Mouse (Mus musculus) neural tube, embryonic 12.5 days (tissue): ENCODE measurements at regions not wholly inside any gene's neighbourhood (a gene's known extent, or its start where the extent isn't known, plus 50 kb on each side); places are given as distances from the start of the nearest gene placed in this dataset.

Experiments used
- ATAC-seq: fragments of 200-750 bp; cut with Nextera tagmentation; 2 replicates; pipeline ENCODE4 v1.8.0; 2017; ENCODE audit warnings: low read depth, mild to moderate bottlenecking, moderate TSS enrichment, moderate library complexity; ENCODE audit not compliant: low FRiP score
- H3K27ac ChIP-seq: fragments of 300-500 bp; sonication (generic); 2 replicates; pipeline ENCODE4 v1.5.1; 2016
- H3K27me3 ChIP-seq: fragments of 300-500 bp; sonication (generic); replicated peaks from 2 replicates; pipeline ENCODE4 v1.6.1; 2016; ENCODE audit warnings: mild to moderate bottlenecking
- H3K36me3 ChIP-seq: fragments of 300-500 bp; sonication (generic); 2 replicates; pipeline ENCODE4 v1.6.1; 2016; ENCODE audit warnings: mild to moderate bottlenecking
- H3K4me1 ChIP-seq: fragments of 300-500 bp; sonication (generic); 2 replicates; pipeline ENCODE4 v1.6.1; 2016
- H3K4me2 ChIP-seq: fragments of 300-500 bp; sonication (generic); replicated peaks from 2 replicates; pipeline ENCODE4 v1.6.1; 2016; ENCODE audit warnings: mild to moderate bottlenecking
- H3K4me3 ChIP-seq: fragments of 300-500 bp; sonication (generic); 2 replicates; pipeline ENCODE4 v1.5.1; 2016
- H3K9ac ChIP-seq: fragments of 300-500 bp; sonication (generic); 2 replicates; pipeline ENCODE4 v1.6.1; 2016; ENCODE audit warnings: mild to moderate bottlenecking
- H3K9me3 ChIP-seq: fragments of 300-500 bp; sonication (generic); 2 replicates; pipeline ENCODE4 v1.6.1; 2016; ENCODE audit warnings: mild to moderate bottlenecking
- WGBS: fragments of 180-500 bp; shearing (Covaris S2); methylation state at CpG from one replicate; pipeline ENCODE4 v1.1.7; 2016; 5-methylcytosine and 5-hydroxymethylcytosine counted together

DNA sequence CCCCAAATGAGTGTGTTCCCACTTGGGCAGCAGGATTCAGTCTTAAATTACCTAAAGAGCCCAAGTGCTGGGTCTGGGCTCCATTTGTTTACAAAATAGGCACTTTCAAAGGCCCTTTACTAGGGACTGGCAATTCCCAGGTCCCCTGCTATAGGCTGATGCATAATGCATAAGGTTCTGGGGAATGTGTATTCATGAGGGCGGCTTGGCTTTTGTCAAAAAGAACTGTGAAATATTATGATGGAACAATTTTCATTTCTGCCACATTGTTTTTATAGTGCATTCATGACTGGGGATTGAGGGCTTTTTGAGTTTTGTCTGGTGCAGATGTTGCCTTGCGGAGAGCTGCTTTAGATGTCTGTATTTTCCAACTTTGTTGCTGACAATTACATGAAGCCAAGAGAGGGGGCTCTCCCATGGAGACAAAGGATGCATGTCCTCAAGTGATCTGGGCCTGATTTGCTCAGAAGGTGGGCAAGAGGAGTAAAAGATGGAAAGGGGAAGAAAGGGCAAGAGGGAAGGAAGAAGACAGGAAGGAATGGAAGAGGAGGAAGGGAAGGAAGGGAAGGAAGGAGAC, 636.6 kb upstream of the Cdh5 start:
- 59% methylated on average over 2 of the region's 2 CpGs for WGBS
- Histone ChIP-seq H3K9me3 (peaks cover 7% of the 10 kb centered on the region; the same call in 1 of the 2 replicates), H3K36me3 (no peaks in the 10 kb centered on the region), H3K4me2 (no peak overlapping the region), H3K4me3 (no peak overlapping the region), H3K27ac (no peak overlapping the region), H3K4me1 (no peaks in the 10 kb centered on the region), H3K27me3 (no peaks in the 10 kb centered on the region), H3K9ac (no peak overlapping the region)
- ATAC-seq = 0 out of 2 replicates have a peak, but pooled peaks have one; percentile 56

DNA sequence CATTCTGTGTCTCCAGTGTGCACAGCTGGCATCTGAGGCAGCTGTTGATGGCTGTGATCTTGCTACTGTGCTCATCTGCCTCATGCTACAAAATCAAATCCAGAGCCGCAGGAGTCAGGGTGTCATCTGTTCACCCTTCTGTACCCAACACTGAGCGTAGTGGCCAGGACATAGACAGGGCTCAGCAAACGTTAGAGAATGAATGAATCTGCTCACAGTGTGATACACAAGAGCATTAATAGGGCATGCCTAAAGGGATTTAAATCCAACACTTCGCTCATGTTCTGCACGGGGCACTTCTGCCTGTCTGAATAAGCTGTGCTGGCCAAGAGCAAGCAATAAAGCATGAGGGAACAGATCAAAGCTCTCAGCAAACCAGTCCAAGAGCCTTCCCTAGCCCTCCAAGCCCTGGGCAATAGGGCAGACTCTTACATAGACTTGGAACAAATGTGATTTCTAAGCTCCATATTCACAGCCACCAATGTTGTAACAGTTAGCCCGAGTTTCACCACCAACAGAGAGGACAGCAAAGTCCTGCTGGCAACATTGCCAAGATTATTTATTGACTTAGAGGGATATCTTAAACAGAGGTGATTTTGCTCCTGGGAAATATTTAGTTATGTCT, 633.8 kb upstream of the Cdh5 start:
- Histone ChIP-seq H3K4me1 (no peaks in the 10 kb centered on the region), H3K36me3 (no peaks in the 10 kb centered on the region), H3K27ac (no peak overlapping the region), H3K4me3 (no peak overlapping the region), H3K27me3 (no peaks in the 10 kb centered on the region), H3K4me2 (no peak overlapping the region), H3K9ac (no peak overlapping the region), H3K9me3 (no peaks in the 10 kb centered on the region)
- 62% methylated on average over 6 of the region's 6 CpGs for WGBS
- ATAC-seq = no peak

DNA sequence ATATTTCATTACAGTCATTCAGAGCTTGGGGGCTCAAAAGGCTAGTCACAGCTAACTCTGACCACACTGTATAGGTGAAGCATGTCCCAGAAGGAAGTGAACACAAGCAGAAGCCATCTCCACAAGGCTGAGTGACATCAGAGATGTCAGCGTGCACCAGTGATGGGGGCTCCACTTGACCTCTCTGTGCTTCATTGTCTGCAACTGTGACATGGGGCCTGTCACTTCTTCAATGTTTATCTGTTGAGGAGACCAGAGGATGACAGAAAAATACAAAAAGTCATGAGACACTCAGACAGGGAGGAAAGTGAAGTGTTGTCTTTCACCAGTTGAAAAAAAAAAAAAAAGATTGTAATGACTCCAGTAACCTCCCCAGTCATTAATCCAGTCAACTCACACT, 632.4 kb upstream of the Cdh5 start:
- no peak overlapping the region for H3K4me2 ChIP-seq
- ATAC-seq = no peak
- H3K9me3 ChIP-seq = no peaks in the 10 kb centered on the region
- WGBS = 83% methylated on average over 1 of the region's 1 CpGs
- H3K27ac ChIP-seq = no peak overlapping the region
- no peaks in the 10 kb centered on the region for H3K4me1 ChIP-seq
- H3K36me3 ChIP-seq = no peaks in the 10 kb centered on the region
- no peaks in the 10 kb centered on the region for H3K27me3 ChIP-seq
- H3K9ac ChIP-seq = no peak overlapping the region
- no peak overlapping the region for H3K4me3 ChIP-seq

DNA sequence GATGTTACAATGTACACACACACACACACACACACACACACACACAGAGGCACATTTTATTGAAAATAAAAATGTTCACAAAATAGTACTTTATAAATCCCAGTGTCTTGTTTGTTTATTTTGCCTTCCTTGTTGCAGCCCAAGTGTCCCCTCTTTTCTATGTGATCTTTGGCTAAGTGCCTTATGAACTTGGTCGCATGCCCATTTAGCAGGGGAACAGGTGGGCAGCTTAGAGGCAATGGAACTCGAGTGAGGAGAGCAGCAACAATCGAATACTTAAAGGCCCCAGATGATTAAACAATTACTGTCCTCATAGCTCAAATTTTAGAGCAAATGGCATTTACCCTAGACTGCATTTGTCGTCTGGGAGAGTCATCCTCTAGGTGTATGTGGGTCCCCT, 631.1 kb upstream of the Cdh5 start:
- Histone ChIP-seq H3K4me1 (no peaks in the 10 kb centered on the region), H3K9me3 (no peaks in the 10 kb centered on the region), H3K4me2 (no peak overlapping the region), H3K27me3 (no peaks in the 10 kb centered on the region), H3K9ac (no peak overlapping the region), H3K4me3 (no peak overlapping the region), H3K36me3 (no peaks in the 10 kb centered on the region), H3K27ac (no peak overlapping the region)
- 68% methylated on average over 4 of the region's 4 CpGs for WGBS
- no peak for ATAC-seq

DNA sequence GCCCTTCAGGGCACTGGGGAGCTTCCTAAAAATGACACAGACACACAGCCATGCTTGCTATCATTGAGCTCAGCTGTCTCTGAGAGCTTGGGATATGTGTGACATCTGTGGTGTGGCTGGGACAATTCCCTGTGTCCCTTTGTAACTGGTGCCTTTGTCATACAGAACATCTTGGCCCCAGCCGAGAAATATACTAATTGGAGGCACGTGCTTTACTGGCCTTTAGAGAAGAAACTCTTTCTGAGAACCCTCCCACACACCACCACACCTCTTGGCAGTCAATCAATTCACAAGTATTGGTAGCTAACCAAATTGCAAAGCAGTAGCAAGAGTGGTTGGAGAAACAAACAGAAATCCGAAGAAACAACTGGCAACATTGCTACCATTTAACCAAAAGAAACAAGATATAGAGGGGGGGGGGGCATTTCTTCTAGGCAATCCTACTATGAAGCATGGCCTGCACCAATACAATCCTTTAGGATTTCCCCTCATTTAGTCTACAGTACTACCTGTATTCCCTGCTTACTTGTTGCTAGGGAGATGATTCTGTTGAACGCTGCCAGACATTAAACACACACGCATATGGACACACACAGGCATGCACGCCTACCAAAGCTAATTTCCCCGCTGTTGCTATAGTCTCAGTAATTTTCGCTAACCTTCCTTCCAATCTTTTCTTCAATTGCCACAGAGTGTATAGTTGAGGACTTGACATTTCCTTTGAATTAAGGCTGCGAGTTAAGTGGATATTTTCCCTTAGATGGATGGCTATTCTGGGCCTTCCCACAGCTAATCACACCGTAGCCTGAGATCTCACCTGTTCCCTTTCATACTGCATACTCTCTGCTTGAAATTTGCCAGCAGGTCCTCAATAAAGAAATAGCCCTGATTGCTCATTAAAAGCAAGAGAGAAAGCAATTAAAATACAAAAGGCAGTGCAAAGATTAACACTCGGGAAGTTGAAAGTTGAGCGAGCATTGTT, 625.3 kb upstream of the Cdh5 start:
- Histone ChIP-seq H3K9ac (no peak overlapping the region), H3K9me3 (no peaks in the 10 kb centered on the region), H3K36me3 (no peaks in the 10 kb centered on the region), H3K4me3 (no peak overlapping the region), H3K27me3 (no peaks in the 10 kb centered on the region), H3K27ac (no peak overlapping the region), H3K4me1 (no peaks in the 10 kb centered on the region), H3K4me2 (no peak overlapping the region)
- 81% methylated on average over 12 of the region's 12 CpGs for WGBS
- ATAC-seq = no peak

DNA sequence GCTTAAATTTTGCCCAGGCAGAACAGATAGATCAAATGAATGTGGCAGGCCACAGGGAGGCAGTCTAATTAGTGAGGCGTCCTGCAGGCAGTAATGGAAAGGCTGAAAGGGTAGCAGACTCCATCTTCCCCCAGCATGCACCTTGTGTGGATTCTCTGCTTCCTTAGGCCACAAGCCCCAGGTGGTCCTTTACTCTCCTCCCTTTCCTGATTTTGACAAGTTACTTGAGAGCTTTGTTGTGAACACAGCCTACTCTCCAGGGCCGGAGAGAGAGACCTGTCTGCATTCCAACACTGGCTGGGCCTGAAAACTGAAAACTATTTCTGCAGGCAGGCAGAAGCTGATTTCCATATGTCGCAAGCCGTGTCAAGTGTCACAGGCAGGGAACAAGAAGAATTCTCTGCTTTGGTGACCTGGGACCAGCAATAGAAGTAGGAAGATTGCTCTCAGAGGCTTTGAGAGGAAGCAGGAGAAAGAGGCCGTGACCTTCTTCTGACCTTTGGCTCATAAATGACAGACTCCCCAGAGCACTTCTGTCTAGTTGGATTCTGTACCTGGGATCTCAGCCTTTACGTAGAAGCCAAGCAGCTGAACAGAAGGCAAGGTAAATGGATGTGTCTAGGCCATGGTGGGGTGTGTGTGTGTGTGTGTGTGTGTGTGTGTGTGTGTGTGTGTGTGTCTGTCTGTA, 619.2 kb upstream of the Cdh5 start:
- Histone ChIP-seq H3K4me1 (peaks cover 9% of the 10 kb centered on the region), H3K4me2 (no peak overlapping the region), H3K27ac (no peak overlapping the region), H3K4me3 (no peak overlapping the region), H3K9me3 (no peaks in the 10 kb centered on the region), H3K9ac (no peak overlapping the region), H3K27me3 (no peaks in the 10 kb centered on the region), H3K36me3 (no peaks in the 10 kb centered on the region)
- peak; percentile 21; the same call in 1 of the 2 replicates for ATAC-seq
- 11% methylated on average over 6 of the region's 6 CpGs for WGBS

DNA sequence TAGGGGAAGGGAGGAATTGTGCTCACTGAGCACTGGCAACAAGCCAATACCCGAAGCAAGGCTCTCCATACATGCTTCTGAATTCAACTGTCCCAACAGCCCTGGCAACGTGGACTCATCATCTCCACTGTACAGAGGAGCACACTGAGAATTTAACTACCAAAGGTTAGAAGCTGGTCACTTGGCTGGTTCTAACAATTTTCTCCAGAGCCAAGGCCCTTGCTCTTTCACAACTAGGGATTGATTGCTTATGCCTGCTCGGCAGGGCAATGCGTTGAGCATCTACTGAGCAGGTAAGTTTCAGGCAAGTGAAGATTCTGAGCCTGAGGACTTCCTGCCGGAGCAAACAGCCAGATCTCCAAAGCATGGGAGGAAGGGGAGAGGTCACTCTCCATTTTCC, 616.0 kb upstream of the Cdh5 start:
- no peaks in the 10 kb centered on the region for H3K36me3 ChIP-seq
- ATAC-seq = no peak

DNA sequence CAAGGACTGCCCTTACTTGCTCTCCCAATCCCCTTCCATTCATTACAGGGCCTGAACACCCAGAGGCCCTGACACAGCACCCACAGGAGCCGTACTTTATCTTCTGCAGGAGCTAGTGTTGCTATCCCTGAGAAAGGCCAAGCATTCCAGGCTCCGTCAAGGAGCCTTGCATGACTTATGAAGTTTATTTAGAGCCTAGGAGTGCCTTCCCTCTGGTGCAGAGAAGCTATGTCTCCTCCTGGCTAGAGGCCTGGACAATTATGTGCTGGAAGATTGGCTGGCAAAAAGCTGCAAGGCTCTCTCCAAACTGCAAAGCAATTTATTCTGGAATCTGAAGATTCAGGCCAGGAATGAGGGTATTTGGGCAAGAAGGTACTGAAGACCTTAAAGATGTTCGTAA, 612.0 kb upstream of the Cdh5 start:
- H3K27me3 ChIP-seq = no peaks in the 10 kb centered on the region
- H3K9me3 ChIP-seq = no peaks in the 10 kb centered on the region
- 85% methylated on average over 3 of the region's 3 CpGs for WGBS
- H3K27ac ChIP-seq = no peak overlapping the region
- no peaks in the 10 kb centered on the region for H3K4me1 ChIP-seq
- no peak overlapping the region for H3K9ac ChIP-seq
- no peak overlapping the region for H3K4me3 ChIP-seq
- no peaks in the 10 kb centered on the region for H3K36me3 ChIP-seq
- ATAC-seq = no peak
- no peak overlapping the region for H3K4me2 ChIP-seq

More for the DNA sequence above, 616.0 kb upstream of the Cdh5 start:
- Histone ChIP-seq H3K4me3 (no peak overlapping the region), H3K27ac (no peak overlapping the region), H3K4me1 (peaks cover 9% of the 10 kb centered on the region), H3K9ac (no peak overlapping the region), H3K4me2 (no peak overlapping the region), H3K27me3 (no peaks in the 10 kb centered on the region), H3K9me3 (no peaks in the 10 kb centered on the region)
- 85% methylated on average over 5 of the region's 5 CpGs for WGBS

DNA sequence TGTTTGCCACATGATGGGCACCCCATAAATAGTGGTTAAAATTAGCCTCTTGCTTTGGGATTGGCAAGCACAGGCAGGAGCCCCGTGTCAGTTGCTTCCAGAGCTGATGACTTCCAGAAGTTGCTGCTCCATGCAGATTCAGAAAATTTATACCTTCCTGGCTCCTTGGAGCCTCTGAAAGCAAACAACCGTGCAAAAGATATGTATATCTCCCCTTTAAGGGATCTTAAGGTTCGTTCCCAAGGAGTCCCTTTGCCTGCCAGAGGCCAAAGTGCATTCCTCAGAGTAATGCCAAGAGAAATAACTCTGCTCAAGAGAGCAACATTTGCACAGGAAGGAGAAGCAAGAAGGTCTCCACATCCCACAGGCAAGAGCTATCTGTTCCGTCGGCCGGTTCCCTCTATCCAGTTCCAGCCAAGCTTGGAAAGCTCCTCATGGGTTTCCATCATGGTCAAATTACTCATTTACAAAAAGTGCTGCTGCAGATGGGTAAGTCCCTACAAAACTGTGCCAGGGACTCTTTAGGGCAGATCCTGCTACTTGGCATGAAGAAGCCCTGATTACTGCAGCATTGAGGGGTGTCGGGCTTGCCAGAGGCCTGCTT, 608.4 kb upstream of the Cdh5 start:
- no peak for ATAC-seq
- Histone ChIP-seq H3K27me3 (no peaks in the 10 kb centered on the region), H3K4me1 (no peaks in the 10 kb centered on the region), H3K4me2 (no peak overlapping the region), H3K27ac (no peak overlapping the region), H3K36me3 (no peaks in the 10 kb centered on the region), H3K4me3 (no peak overlapping the region), H3K9ac (no peak overlapping the region), H3K9me3 (no peaks in the 10 kb centered on the region)
- WGBS = 75% methylated on average over 7 of the region's 7 CpGs

DNA sequence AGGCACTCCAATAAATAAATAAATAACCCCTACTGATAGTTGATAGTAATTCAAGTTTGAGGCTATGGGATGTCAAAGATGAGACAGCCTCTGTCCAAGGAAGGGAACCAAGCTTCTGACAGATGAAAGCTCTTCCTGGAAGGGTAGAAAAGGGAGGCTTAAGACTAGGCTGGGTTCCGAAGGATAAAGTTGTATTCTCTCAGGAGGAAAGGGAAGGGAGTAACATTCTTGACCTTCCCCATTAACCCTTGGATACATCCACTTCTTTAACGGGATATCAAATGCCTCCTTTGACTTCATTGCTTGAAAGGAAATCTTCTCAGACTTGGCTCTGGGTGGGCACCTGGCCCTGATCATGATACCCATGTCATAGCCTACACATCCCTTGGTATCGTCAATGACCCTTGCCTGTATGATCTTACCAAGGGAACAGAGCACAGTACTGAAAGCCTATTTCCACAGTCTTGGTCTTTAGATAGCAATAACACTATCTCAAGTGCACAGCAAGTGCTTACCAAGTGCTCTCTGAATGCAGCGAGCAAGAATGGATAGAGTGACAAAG, 607.4 kb upstream of the Cdh5 start:
- ATAC-seq = no peak
- Histone ChIP-seq H3K27ac (no peak overlapping the region), H3K4me1 (no peaks in the 10 kb centered on the region), H3K4me2 (no peak overlapping the region), H3K9ac (no peak overlapping the region), H3K27me3 (no peaks in the 10 kb centered on the region), H3K4me3 (no peak overlapping the region), H3K9me3 (no peaks in the 10 kb centered on the region), H3K36me3 (no peaks in the 10 kb centered on the region)
- 88% methylated on average over 4 of the region's 4 CpGs for WGBS

DNA sequence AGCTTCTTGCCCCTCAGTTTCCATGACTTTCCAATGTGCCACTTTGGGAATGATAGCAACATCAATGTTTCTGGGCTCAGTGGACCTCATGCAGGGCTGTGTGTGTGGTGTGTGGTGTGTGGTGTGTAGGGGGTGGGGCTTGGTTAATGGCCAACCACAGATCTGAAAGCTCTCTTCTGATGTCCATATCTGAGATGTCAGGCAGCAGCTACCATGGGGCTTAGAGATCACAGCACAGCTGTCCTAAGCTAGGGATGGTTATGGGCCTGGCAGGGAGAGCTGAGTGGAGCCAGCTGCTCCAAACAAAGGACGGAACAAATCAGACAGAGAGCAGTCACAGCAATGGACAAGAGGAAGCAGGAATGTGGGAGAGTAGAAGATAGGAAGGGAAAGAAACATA, 606.8 kb upstream of the Cdh5 start:
- no peak overlapping the region for H3K9ac ChIP-seq
- no peaks in the 10 kb centered on the region for H3K9me3 ChIP-seq
- H3K27me3 ChIP-seq = no peaks in the 10 kb centered on the region
- H3K4me1 ChIP-seq = no peaks in the 10 kb centered on the region
- no peak overlapping the region for H3K27ac ChIP-seq
- no peaks in the 10 kb centered on the region for H3K36me3 ChIP-seq
- WGBS = 60% methylated on average over 1 of the region's 1 CpGs
- no peak for ATAC-seq
- no peak overlapping the region for H3K4me2 ChIP-seq
- H3K4me3 ChIP-seq = no peak overlapping the region
